Mouse (Mus musculus) spleen, adult 2 months (tissue): ENCODE measurements at regions not wholly inside any gene's neighbourhood (a gene's known extent, or its start where the extent isn't known, plus 50 kb on each side); places are given as distances from the start of the nearest gene placed in this dataset.

Source experiments
- CTCF ChIP-seq: fragments of 200-500 bp; IDR thresholded peaks from 2 replicates; pipeline ENCODE4 v1.5.1; 2011; ENCODE audit warnings: mild to moderate bottlenecking, inconsistent platforms; ENCODE audit not compliant: insufficient read depth, insufficient read length, insufficient replicate concordance; ENCODE audit errors: extremely low read depth
- POLR2A ChIP-seq: fragments of 200-500 bp; IDR thresholded peaks from 2 replicates; pipeline ENCODE4 v1.6.1; 2011; ENCODE audit warnings: low read depth, low read length, inconsistent platforms

GRCm38 (mm10) chr14:72200307-72200706 is 291.3 kb downstream of the Gm9195 start:
- TF ChIP-seq CTCF = no peak
- no peak for TF ChIP-seq POLR2A
